Mouse (Mus musculus) MN1 (cell line): ENCODE measurements around the gene Ptprf.
A peak's percentile ranks its signal among the peaks of the same experiment; 100 is the strongest.

Experiments used
- DNase-seq: peaks from one replicate; pipeline ENCODE4 v3.0.0-alpha.2; 2016; ENCODE audit warnings: low spot score

Gene Ptprf

GRCm38 (mm10) chr4:118282182-118282562 is 9.0 kb downstream of the Ptprf start:
- no peak for DNase-seq

GRCm38 (mm10) chr4:118281444-118282181 is 9.6 kb downstream of the Ptprf start:
- DNase-seq, result no peak

GRCm38 (mm10) chr4:118280506-118280905 is 10.7 kb downstream of the Ptprf start:
- no peak for DNase-seq

DNA sequence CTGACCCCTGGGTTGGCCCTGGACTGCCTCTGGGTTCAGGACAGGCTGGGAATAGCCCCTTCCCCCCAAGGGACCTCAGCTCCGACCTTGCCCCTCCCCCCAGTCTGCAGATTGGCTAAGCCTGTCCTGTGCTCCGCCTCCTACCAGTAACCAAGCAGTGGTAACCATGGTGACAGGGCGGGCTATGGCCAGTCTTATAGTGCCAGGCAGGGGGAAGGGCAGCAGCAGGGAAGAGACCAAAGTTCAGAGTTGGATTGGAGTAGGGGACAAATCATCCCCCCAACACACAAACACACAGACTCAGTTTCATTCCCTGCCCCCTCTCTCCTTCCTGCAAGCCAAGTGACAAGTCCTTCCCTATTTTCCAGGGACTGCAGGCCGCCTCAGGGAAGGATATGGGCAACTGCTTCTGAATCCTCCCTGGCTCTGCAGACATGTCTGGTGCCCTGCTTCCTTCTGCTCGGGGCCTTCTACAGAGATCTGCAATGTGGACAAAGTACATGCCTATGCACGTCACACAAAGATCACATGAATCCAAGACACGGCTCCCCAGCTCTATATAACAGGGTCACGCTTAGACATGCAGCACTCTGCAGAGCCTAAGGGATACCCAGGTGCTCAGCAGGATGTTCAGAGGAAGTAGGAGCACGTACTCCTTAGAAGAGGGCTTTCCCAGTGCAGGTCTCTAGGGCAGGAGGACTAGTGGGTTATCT is 14.5 kb downstream of the Ptprf start:
- DNase-seq, result peak; percentile 81

DNA sequence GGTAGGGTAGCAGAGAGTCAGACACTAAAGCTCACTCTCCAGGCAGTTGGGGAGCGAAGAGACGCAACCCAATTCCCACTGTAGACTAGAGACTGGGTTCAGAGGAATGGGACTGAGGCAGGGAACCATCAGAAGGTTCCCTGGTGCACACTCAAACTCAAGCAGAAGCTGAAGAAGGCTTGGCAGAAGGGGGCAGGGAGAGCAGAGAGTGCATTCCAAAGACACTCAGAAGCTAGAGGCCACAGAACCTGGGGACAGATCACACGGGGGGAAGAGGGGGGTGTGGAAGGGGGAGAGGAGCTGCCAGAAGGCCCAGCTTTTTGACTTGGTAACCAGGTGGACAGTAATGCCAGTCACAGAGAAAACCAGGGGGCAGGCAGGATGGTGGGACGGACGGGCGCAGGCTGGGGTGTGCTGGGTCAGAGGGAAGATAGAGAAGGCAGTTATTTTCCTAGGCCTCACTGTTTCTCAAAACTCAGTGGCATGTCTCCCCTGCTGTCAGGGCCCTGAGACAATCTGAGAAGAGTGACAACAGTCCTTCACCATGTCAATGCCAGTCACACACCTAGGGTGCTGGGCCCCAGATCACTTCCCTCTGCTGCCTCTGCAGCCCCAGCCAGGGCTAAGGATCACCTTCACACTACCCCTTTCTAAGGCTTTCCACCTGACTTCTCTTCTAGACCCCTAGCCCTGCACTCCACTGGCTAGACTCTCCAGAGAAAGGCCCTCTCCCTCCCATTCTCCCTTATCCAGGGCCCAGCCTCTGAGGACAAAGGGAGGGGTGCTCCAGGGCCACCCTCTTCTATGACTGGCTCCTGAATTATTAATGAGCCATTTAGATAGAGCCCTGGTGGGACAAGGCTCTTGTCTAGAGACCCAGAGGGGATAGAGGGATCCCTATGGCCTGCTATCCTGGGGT is 15.3 kb downstream of the Ptprf start:
- DNase-seq, result no peak

DNA sequence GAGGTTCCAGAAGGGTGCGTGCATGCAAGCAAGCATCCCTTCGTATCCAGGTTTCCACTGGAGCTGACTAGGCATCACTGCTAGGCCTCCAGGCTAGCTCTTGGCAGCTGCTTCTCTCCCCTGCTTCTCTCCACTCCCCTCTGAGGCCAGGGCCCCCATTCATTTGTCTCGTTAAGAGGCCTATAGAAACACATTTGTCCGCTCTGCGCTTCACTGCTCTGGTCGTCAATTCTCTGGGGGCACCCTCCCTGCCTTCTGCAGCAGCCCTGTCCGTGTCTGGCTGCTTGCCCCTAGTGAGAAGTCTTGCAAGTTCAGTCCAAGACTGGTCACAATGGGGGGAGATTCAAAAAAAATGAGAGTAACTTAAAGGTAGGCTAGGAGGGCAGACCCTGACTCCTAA is 16.7 kb downstream of the Ptprf start:
- DNase-seq, result peak; percentile 52

- DNase-seq, result no peak
Observed at GRCm38 (mm10) chr4:118273998-118274397, 17.2 kb downstream of the Ptprf start.

GRCm38 (mm10) chr4:118273545-118273944 is 17.7 kb downstream of the Ptprf start:
- no peak for DNase-seq

DNA sequence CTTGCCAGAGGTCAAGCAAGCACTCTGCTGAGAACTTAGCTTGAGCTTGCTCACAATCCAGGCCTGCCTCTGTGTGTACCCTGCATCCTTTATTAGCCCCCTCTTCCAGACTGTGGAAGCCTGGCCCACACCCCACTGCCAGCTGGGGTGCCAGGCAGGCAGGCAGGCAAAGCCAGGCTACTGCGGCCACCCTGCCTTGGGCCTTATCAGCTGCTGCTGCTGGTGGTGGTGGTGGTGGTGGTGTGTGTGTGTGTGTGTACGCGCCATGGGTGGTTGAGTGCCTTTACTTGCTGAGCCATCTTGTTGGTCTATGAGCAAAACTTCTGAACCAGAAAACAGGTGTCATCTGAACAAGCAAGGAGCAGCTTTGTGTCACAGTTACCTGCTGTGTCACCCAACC is 18.3 kb downstream of the Ptprf start:
- no peak for DNase-seq

DNA sequence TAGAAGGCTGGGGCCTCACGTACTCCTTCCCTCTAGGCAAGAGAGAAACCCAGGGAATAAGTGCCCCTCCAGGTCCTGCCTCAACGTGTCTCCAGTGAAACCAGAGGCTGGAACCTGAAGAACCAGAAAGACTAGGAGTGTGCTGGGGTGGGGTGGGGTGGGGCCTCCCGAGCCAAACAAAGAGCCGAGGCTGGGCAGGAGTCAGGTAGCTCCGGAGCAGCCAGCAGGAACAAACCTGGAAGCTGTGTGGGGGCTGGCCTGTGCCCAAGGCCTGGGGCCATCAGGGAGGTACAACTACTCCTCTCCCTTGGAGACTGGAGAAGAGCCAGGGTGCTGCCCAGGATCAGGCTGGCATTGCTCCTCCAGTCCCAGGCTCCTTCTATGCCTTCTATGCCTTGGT is 18.9 kb downstream of the Ptprf start:
- DNase-seq, result no peak

- no peak for DNase-seq
Observed at GRCm38 (mm10) chr4:118271556-118272074, 19.6 kb downstream of the Ptprf start.

DNA sequence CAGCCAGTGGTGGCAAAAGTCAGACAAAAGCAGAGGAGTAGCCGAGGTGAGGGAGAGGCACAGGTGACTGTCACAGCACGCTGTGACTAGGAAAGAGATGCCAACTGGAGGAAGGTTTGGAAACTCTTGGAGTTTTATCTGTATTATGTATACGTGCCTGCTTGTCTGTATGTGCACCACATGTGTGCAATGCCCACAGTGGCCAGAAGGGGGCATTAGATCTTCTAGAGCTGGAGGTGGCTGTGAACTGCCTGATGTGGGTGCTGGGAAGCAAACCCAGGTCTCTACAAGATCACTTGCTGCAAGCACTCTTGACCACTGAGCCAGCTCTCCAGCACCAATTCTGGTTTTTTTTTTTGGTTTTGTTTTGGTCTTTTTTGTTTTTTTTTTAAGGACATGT is 20.5 kb downstream of the Ptprf start:
- no peak for DNase-seq

DNA sequence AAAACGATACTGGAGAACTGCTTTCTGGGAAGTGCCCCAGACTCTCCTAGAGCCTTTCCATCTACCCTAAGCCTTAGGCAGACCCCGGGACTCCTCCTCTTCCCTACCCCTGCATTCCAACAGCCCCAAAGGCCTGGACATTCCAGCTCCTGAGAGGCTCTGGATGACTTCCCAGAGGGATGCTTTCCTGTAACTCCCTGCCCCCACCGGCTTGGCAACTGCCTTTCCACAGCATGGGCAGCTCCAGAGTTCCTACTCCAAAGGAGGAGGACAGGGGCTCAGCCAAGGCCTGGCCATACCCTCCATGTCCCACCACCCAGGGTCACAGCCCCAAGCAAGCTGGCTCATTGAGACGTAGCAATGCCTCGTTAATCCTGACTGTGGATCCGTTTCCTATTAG is 21.2 kb downstream of the Ptprf start:
- DNase-seq, result no peak

DNA sequence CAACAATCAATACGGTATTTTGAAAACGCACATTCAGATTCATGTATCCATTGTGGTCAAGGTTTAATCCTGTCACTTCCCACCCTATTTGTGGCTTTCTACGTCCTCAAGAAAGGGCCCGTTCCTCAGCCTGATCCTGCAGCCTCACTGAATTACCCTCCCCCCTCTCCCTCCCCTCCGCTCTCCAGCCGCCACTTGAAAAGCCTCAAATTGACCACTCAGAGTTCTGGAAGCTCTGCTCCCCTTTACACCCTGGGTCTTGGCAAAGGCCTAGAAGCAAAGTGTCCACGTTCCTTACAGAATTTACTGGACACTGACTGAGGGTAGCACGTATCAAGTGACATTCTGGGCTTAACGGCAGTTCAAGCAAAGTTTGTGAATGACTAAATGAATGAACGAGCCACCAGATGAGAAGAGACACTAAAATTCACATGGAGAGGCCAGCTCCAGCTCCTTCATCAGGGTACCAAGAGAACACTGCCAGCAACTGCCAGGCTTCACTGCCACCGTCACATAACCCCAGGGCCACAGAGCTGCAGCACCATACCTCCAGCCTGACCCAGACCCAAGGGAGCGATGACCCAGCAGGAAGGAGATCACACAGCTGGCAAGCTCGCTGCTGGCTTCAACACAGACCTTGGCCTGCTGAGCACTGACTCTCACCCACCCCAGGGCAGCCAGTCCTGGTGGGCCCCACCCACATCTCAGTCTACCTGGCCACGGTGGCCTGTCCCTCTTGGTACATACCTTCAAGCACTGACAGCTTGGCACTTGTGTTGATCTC is 22.6 kb downstream of the Ptprf start:
- no peak for DNase-seq

GRCm38 (mm10) chr4:118265557-118265956 is 25.6 kb downstream of the Ptprf start:
- DNase-seq, result peak; percentile 74

DNA sequence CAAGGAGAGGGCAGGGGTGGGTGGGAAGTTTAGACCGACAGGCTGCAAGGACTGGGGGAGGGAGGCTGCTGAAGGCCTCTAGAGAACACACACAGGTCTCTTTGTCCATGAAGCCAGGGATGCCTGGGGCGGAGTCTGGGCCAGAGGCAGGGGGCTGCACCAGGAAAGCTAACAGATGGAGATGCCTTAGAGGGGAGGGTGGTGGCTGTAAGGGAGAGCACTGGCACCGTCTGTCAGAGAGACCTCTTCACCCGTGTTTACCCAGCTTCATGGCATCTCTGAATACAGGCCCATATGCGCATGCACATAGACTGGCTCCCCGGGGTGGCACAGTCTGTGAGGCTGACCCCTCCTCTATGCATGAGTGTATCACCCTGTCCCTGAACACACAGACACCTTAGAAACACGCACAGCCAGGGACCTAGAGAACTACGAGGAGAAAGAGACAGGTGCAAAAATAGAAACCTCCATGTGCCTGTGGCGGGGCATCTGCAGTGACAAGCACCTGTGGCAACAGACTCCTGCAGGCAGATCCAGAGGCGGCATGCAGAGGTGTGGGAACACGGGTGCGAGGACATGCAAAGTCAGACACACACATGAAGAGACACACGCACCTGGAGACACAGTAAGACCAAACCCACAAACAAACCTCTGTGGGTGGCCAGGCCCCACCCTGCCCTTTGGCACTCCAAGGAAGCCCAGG is 29.3 kb downstream of the Ptprf start:
- DNase-seq, result no peak

- DNase-seq, result peak; percentile 20
Observed at GRCm38 (mm10) chr4:118261291-118261690, 29.9 kb downstream of the Ptprf start.

DNA sequence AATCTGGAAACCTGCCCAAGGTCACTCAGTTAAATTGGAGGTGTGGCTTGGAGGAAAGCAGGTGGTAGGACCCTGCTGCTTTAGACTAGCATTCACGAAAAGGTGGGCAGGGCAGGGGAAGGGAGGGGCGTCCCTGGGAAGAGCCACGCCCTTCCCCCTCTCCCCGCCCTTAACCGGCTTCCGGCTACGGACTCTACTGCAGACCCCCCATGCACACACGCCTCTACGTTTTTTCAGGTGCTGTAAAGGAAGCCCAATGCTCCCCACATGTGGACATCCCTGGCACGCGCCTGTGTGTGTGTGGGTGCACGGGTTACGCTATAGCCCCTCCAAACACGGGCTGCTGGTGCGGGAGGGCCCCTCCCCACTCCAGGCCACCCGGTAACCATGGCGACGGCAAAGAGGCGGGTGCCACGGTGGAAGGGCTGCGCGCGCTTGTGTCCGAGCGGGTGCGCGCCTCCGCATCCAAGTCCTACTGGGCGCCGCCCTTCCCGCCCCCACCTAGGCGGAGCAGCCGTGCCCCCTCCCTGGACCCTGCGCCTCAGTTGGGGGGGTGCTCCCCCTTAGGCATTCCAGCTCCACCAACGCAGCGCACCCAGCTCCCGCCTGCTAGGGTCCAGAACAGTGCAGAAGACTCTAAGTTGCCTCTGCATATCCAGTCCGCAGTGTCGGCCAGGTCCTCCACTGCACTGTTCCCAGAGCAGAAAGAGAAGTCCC is 30.5 kb downstream of the Ptprf start:
- peak; percentile 40 for DNase-seq

DNA sequence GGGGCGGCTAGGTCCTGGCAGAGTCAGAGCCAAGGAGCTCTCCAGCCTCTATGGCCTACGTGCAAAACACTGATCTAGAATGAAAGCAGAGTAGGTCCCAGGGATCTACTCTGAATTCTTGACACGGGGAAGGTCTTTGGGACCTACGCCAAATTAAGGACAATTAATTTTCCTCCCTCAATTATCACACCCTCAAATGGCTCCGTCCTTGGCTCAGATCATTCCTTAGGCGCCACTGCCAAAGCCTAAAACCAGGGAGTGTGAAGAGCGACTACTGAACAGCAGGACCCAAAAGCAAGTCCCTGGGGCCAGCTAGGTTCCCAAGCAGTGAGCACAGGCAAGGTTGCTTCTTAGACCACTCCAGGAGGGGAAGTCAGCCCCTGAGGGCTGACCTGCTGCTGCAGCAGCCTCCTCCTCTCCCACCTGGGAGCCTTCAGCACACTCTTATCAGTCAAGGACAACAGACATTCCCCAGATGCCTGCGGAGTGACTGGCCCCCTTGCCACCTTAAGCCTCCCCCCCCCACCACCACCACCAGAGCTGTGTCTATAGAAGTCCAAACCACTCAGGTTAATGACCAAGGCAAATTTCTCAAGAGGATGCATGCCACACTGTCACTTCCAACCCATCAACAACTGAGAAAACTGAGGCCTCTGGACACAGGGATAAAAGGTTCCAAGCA is 31.3 kb downstream of the Ptprf start:
- no peak for DNase-seq

- no peak for DNase-seq
Observed at GRCm38 (mm10) chr4:118257977-118258376, 33.2 kb downstream of the Ptprf start.
